8 mouse cellular contexts compared by ENCODE assay signal in the genomic region with DNA sequence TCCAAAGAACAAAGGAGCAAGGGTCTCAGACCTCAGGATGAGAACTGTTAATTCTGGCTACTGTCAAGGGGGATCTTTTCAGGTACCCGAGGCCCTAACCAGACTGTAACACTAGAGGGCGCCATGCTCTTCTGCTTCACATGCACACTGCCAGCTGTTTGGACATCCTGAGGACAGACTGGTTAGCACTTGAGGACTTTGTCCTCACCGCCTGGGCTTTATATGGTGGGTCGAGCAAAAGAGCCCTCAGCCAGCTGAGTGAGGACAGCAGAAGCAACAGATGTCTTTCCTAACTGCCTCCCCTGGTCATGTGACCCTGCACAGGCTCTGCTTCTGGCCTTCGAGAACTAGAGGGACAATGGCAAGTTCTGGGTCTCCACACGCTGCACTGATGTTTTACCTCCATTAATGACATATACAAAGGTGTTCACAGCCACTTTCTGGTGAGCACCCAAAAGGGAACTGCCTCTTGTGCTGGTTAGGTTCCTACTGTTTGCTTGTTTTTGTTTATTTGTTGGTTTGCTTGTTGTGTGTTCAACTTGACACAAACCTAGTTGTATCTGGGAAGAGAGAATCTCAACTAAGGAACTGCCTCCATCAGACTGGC. TPM values are rescaled to one million over a fixed set of nuclear protein-coding genes. Genes with fewer than 3 reads are reported as not detected.
A peak's percentile ranks its signal among the peaks of the same experiment; 100 is the strongest.
DNase-seq lines count a peak whose midpoint lies in the region; ATAC-seq lines count a peak whose summit lies in the region.

No protein-coding gene starts in this region.

- H3K4me2 ChIP-seq in forebrain, embryonic 14.5 days (ENCODE audit: low read length) = no peak overlapping the region
- H3K4me2 ChIP-seq in hindbrain, embryonic 11.5 days (replicated peaks; ENCODE audit: low read depth, low read length) = no peak overlapping the region

- peak; percentile 87 for DNase-seq in ES-CJ7 (ENCODE audit: low read depth, low spot score)
- peak; percentile 89 for DNase-seq in forebrain, embryonic 14.5 days (ENCODE audit: low spot score)
- DNase-seq in hindbrain, embryonic 11.5 days (ENCODE audit: low spot score) = peak; percentile 91
- peak; percentile 82 for DNase-seq in layer of hippocampus, adult 9-11 months
- peak; percentile 91 for DNase-seq in lung, postnatal 14 days
- DNase-seq in retina, embryonic 14.5 days (ENCODE audit: low spot score) = peak; percentile 94
- peak; percentile 67 to 69 for DNase-seq in thymus, postnatal 36 days

- H3K4me1 ChIP-seq in forebrain, embryonic 14.5 days (ENCODE audit: control insufficient read depth, insufficient read depth, low read length) = no peaks in the 10 kb centered on the region
- no peaks in the 10 kb centered on the region for H3K4me1 ChIP-seq in hindbrain, embryonic 11.5 days (replicated peaks; ENCODE audit: control insufficient read depth, insufficient read depth, low read length)

- no peak overlapping the region for H3K9ac ChIP-seq in forebrain, embryonic 14.5 days (ENCODE audit: low read length)
- no peak overlapping the region for H3K9ac ChIP-seq in hindbrain, embryonic 11.5 days (ENCODE audit: low read depth, low read length)

- H3K9me3 ChIP-seq in forebrain, embryonic 14.5 days (replicated peaks; ENCODE audit: control insufficient read depth, low read length) = no peaks in the 10 kb centered on the region
- no peaks in the 10 kb centered on the region for H3K9me3 ChIP-seq in hindbrain, embryonic 11.5 days (ENCODE audit: control insufficient read depth, low read length)

- no peaks in the 10 kb centered on the region for H3K36me3 ChIP-seq in forebrain, embryonic 14.5 days (ENCODE audit: control insufficient read depth, insufficient read depth, low read length)
- no peaks in the 10 kb centered on the region for H3K36me3 ChIP-seq in hindbrain, embryonic 11.5 days (ENCODE audit: control insufficient read depth, insufficient read depth, low read length)

- 26% methylated on average over 6 of the region's 6 CpGs for WGBS in forebrain, embryonic 14.5 days
- WGBS in hindbrain, embryonic 11.5 days = 34% methylated on average over 6 of the region's 6 CpGs

- peak; percentile 26; the same call in 1 of the 2 replicates for ATAC-seq in cerebellum, adult (ENCODE audit: insufficient number of reproducible peaks, low FRiP score, low TSS enrichment)
- peak; percentile 71 for ATAC-seq in forebrain, embryonic 14.5 days
- ATAC-seq in hindbrain, embryonic 11.5 days (ENCODE audit: low FRiP score) = peak; percentile 19; the same call in 1 of the 2 replicates

- H3K27me3 ChIP-seq in forebrain, embryonic 14.5 days (replicated peaks; ENCODE audit: control insufficient read depth, insufficient read depth, low read length) = no peaks in the 10 kb centered on the region
- no peaks in the 10 kb centered on the region for H3K27me3 ChIP-seq in hindbrain, embryonic 11.5 days (ENCODE audit: control insufficient read depth, insufficient read depth, low read length)

- H3K4me3 ChIP-seq in forebrain, embryonic 14.5 days (ENCODE audit: low read depth, low read length) = no peak overlapping the region
- H3K4me3 ChIP-seq in hindbrain, embryonic 11.5 days (ENCODE audit: low read depth, low read length) = no peak overlapping the region

- no peak overlapping the region for H3K27ac ChIP-seq in forebrain, embryonic 14.5 days (ENCODE audit: low read depth, low read length)
- H3K27ac ChIP-seq in hindbrain, embryonic 11.5 days (ENCODE audit: low read depth, low read length) = no peak overlapping the region

RNA-seq across cellular contexts. Expression of a gene that starts 35.9 kb away (rescaled TPM):
- 6.9 and 10.3 TPM in 2 replicates for polyA plus RNA-seq in forebrain, embryonic 14.5 days (2014; fragmentation: Nextera tagmentation; extraction: Ambion mirVana)
- 0.56 and 0.74 TPM in 2 replicates for polyA plus RNA-seq in hindbrain, embryonic 11.5 days (2014; fragmentation: Nextera tagmentation; extraction: Ambion mirVana)

RNA-seq across cellular contexts. Expression of a gene that starts 39.9 kb away (rescaled TPM):
- 0.14 TPM in 1 of 2 replicates, not detected in the other for polyA plus RNA-seq in forebrain, embryonic 14.5 days (2014; fragmentation: Nextera tagmentation; extraction: Ambion mirVana)
- 0.08 and 0.15 TPM in 2 replicates for polyA plus RNA-seq in hindbrain, embryonic 11.5 days (2014; fragmentation: Nextera tagmentation; extraction: Ambion mirVana)

Comparison
In these comparisons a context has a peak if more than half of its experiments do, and no peak if none do; other contexts are left out.
1. ATAC-seq: peak in every context shown above with its lines; median percentile 71 in forebrain, embryonic 14.5 days; 26 in cerebellum, adult; 19 in hindbrain, embryonic 11.5 days.